Mouse (Mus musculus): Measurements from ENCODE around the gene Gse1.
A peak's percentile ranks its signal among the peaks of the same experiment; 100 is the strongest.

Gse1 gene

DNA sequence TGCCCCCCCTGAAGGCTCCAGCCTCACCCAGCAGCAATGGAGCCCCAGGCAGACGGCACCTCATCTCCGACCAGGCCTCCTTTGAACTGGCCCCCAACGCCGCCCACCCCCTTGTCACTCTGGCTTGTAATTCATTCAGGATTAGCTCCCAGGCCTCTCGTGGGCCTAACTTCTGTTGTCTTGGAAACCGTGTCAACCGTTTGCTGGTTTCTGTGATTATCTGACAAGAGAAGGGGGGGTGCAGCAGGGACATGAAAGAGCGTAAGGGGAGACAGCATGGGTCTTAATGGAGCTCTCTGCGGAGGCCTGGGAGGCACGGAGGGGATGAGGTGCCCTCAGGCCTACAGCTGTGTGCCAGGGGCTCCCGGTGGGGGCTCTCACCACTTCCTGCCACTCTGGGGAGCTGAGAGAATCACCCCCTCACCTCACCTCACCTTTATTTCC, 269.3 kb downstream of the Gse1 start:
- DNase-seq (ENCODE audit: low spot score): no peak

GRCm38 (mm10) chr8:120498349-120498831, 270.1 kb downstream of the Gse1 start:
- no peak for DNase-seq (ENCODE audit: low spot score)

DNA sequence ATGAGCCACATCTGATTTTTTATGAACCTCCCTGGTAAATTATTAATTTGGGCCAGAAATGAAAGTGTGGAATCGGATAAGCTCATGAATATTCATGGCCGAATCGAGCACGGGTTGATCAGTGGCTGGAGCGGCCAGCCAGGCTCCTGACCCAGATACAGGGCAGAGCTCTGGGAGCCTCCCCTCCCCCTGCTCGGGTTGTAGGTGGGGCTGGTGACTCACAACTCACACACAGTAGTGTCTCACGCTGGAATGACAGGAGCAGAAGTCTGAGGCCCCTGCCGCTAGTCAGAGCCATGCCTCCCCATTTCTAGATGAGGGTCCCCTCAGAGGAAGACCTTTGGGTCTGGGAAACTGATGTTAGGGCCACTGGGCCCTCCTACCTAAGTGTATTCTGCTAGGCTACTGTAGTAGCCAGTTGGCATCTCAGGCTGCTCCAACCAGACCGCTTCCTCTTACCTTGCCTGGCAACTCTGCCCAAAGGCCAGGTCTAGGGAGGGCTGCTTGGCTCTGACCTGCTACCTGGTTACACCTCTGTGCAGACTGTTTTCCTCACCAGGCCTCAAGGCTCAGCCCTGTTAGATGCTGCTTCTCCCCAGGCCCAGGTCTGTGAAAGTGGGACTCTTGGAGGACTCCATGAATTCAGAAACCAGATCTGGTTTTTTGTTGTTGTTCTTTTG, 270.8 kb downstream of the Gse1 start:
- peak; percentile 78 for DNase-seq (ENCODE audit: low spot score)

- peak; percentile 70 for DNase-seq (ENCODE audit: low spot score)
Observed at GRCm38 (mm10) chr8:120500701-120501261, 272.5 kb downstream of the Gse1 start.

DNA sequence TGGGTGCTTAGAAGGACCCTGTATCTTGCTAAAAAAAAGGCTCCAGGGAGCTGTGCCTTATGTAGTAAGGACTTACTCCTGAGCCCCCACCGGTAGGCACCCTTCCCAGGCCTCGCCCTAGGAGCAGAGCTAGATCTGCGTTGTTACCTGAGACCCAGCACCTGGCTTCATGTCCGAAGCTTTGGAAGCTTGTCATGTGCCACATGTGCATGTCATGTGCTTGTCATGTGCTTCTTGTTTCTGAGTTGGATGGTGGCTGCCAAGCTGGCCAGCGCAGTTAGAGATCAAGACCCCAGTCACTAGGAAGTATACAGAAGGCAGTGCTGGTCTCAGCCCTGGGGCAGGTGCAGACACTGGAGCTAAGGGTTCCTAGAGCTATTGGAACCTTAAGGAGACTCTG, 273.2 kb downstream of the Gse1 start:
- no peak for DNase-seq (ENCODE audit: low spot score)

DNA sequence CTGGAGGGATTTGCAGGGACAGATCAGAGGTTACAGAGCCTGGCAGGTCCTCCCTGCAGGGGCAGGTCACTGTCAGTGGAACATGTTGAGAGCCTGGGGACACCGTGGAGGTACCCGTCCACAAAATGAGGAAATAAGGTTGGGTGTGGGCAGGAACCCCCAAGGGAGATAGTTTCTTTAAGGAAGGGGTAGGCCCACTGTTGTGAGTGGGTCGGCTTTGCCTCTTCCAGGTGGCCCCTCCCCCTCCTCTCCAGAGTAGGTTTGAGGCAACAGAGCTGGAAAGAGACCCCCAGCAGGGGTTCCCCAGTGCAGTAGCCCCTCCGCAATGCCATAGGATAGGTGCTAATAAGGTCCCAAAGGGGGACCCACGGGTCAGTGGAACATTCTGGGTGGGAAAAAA, 274.2 kb downstream of the Gse1 start:
- no peak for DNase-seq (ENCODE audit: low spot score)

GRCm38 (mm10) chr8:120504251-120505081, 276.2 kb downstream of the Gse1 start:
- DNase-seq (ENCODE audit: low spot score): no peak

- no peak for DNase-seq (ENCODE audit: low spot score)
Observed at GRCm38 (mm10) chr8:120505082-120505511, 276.8 kb downstream of the Gse1 start.

GRCm38 (mm10) chr8:120505619-120506310, 277.5 kb downstream of the Gse1 start:
- DNase-seq (ENCODE audit: low spot score): no peak

DNA sequence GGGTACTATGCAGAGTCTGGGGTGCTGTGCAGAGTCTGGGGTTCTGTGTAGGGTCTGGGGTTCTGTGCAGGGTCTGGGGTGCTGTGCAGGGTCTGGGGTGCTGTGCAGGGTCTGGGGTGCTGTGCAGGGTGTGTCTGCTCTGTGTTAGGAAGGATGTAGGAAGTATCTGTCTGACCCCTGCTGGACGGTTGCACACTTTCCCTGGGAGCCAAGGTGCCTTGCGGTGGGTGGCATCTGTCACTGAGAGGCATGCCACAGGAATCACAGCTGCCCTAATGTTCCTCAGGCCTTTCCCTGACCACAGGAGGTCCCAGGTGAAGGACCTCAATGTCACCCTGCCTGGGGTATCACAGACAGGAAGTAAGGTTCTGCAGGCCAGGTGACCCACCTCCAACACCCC, 278.3 kb downstream of the Gse1 start:
- DNase-seq (ENCODE audit: low spot score): no peak

GRCm38 (mm10) chr8:120507290-120507689, 279.0 kb downstream of the Gse1 start:
- DNase-seq (ENCODE audit: low spot score): no peak

- DNase-seq (ENCODE audit: low spot score): no peak
Observed at GRCm38 (mm10) chr8:120509136-120510034, 281.1 kb downstream of the Gse1 start.

GRCm38 (mm10) chr8:120510035-120510416, 281.8 kb downstream of the Gse1 start:
- no peak for DNase-seq (ENCODE audit: low spot score)

- no peak for DNase-seq (ENCODE audit: low spot score)
Observed at GRCm38 (mm10) chr8:120510863-120511457, 282.7 kb downstream of the Gse1 start.

DNA sequence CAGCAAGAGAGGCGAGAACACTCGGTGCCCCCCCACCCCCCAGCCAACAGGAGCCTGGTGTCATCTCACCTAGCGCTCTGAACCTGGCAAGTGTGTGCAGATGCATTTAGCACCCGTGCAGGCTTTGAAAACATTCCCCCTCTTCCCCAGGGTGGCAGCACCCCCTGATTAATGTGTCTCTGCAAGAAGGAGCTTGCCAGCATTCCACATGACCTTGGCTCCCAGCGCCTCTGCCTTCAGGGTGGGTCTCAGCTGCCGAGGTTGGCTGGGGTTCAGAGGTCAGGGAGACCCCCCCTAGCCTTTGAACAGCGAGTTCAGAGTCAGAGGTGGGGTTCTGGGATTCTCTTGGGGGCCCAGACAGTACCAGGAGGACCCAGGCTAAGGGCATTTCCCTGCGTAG, 283.5 kb downstream of the Gse1 start:
- DNase-seq (ENCODE audit: low spot score): no peak

- DNase-seq (ENCODE audit: low spot score): no peak
Observed at GRCm38 (mm10) chr8:120512326-120512725, 284.1 kb downstream of the Gse1 start.

GRCm38 (mm10) chr8:120513145-120513544, 284.9 kb downstream of the Gse1 start:
- DNase-seq (ENCODE audit: low spot score): no peak

DNA sequence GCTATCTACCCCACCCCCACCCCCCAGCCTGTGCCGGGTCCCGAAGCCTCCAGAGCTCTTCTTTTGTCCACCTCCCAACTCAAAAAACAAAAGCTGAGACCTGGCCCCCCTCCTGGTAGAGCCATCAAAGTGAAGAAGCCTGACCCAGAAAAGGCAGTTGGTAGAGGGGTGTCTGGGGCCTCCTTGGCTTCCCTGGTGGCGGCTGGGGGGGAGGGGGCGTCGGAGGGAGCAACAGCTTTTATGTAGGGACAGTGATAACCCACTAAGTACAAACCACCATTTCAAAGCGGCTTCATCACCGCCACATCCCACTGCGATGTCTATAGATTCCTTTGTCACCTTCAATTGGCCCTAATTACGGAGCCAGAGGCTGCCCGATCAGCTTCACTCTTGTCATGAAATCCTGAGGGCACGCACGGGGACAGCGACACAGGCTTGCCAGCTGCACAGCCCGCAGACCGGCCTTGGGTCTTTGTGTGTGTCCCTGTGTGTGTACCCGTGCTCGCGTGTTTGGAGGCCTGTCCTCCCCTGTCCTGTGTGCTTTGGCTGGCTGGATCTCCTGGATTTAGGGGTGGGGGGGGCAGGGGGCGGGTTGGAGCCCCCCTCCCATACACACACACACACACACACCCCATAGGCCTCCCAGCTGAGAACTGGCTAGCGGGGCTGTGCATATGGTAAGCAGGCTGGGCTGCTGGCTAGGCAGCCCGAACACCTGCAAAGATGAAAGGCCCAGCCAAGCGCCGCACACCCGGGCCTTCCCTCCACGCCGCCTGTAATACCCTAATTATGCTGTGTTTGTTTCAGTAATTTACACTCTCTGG, 285.6 kb downstream of the Gse1 start:
- no peak for DNase-seq (ENCODE audit: low spot score)

- DNase-seq (ENCODE audit: low spot score): no peak
Observed at GRCm38 (mm10) chr8:120515214-120515613, 287.0 kb downstream of the Gse1 start.

- DNase-seq (ENCODE audit: low spot score): no peak
Observed at GRCm38 (mm10) chr8:120515650-120516049, 287.4 kb downstream of the Gse1 start.

Data from urinary bladder, postnatal 25 days (tissue).